Mouse (Mus musculus): ENCODE results near the gene Nutf2. TPM values are rescaled to one million over a fixed set of nuclear protein-coding genes. Genes with fewer than 3 reads are reported as not detected.
A peak's percentile ranks its signal among the peaks of the same experiment; 100 is the strongest.

The Nutf2 gene
- total RNA-seq, 2 experiments from 2014 or later, result 21.8 to 32.1 TPM

DNA sequence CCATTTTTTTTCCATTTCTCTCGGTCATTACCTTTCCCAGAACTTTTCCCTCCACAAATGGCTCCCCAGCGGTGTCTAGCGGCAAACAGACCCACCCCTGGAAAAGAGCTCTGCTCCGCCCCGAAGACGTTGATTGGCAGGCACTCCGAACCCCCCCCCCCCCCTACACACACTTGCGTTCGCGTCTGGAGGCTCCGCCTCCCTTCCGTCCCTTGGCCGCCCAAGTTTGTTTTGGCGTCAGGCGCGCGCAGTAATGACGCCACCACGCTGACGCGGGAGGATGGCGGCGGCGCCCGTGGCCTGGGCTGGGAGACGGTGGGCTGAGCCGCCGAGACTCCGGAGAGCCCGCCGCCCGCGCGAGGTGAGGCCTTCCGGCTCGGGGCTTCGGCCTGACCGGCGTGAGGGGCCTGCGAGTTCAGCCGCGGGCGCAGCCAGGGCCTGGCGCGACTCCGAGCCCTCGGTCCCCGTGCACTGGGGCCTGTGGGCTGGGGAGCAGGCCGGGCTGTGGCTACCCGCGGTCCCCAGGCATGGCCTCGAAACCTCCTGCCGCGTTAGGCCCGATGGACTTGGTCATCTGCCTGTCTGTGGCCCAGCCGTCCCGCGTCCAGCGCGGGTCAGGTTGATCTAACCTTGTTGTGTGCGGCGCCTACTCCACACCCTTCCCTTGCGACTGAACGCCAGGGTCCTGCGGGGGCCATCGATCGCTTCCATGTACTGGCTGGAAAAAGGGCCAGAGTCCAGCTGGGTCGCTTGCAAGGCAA is 40.0 kb downstream of the Nutf2 start, which contains the start of gene Pskh1:
Pskh1 (plus strand) TSS at position 262 of the 761 bp plus-strand sequence.
- intact Hi-C loops (cut with DNase I), result loop anchor here (1.0 kb wide), 1 partner anchor 111 kb away; the partner anchor contains the start of gene Ddx28

DNA sequence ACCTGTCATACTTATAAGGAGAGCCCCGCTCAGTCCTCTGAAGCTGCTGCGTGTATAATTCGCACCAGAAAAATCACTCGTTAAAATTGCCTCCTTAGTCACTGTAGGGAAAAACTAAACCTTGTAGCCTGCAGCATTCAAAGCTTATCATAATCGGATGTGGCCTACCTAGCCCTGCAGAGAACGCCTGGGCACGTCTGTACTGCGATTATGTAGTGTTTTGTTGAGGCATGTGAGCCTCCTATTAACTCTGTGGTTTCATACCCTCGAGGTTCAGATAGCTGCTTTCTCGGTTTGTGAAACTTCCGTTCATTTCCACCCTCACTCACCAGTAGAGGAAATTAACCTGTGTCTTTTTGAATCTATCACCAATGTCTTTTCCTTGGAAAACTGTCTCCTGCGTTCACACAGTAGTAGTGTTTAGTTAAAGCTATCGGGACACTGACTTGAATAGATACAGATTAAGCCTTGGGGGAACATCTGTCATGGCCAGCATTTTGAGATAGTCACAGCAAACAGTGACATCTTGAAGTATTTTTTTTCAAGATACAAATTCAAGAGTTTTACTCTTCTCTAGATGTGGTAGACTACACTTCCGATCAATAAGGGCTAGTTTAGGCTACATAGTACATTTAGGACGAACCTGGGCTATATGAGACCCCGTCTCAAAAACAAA is 40.7 kb downstream of the Nutf2 start:
- DNase-seq (ENCODE audit: low spot score in 2 of 2), result no peak
- intact Hi-C loops (cut with DNase I), result loop anchor here (1.0 kb wide), 1 partner anchor 110 kb away; the partner anchor contains the start of gene Ddx28

More for the DNA sequence above, 40.0 kb downstream of the Nutf2 start, which contains the start of gene Pskh1:
- peak; percentile 93 to 94 for DNase-seq (ENCODE audit: low spot score in 2 of 2)

DNA sequence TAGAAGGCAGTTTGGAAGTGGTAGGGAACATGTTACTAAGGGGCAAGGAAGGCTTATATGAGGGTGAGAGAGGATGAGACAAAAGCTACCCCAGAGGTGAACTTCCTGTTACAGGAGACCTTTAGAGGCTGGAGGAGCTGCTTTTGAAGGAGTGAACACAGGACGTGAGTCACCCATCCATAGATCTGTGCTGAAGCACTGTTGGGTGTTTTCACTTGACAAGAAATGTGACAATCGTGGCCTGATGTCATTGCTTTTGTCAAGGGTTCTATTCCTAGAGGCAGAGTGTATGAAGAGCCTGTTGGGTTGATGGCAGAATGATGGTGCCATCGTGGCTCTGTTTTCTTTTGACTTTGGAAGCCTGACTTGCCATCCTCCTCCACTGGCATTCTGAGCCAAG is 59.0 kb downstream of the Nutf2 start:
- intact Hi-C loops (cut with DNase I), result no loop called here
- DNase-seq (ENCODE audit: low spot score in 2 of 2), result peak in 1 of 2 experiments; percentile 67

GRCm38 (mm10) chr8:105925123-105925522 is 64.7 kb downstream of the Nutf2 start:
- DNase-seq (ENCODE audit: low spot score in 2 of 2), result peak in 1 of 2 experiments; percentile 85

More at GRCm38 (mm10) chr8:105925123-105925522, 64.7 kb downstream of the Nutf2 start:
- intact Hi-C loops (cut with DNase I), result no loop called here

Other genes starting within 250 kb of the Nutf2 start
- gene Ctcf, start 224.0 kb upstream of the Nutf2 start, total RNA-seq (2021), result 10 to 100 TPM; 63.7 to 68.5 TPM
- gene Agrp, start 223.2 kb upstream of the Nutf2 start, total RNA-seq (2021), result not detected
- gene Carmil2, start 174.3 kb upstream of the Nutf2 start, total RNA-seq (2021), result 10 to 100 TPM; 58.0 to 61.9 TPM
- gene Acd, start 159.5 kb upstream of the Nutf2 start, total RNA-seq (2021), result 10 to 100 TPM; 44.5 to 51.9 TPM
- gene Pard6a, start 159.4 kb upstream of the Nutf2 start, total RNA-seq (2021), result 10 to 100 TPM; 41.2 to 46.6 TPM
- under 1 TPM; 0.53 to 0.60 TPM for gene 4933405L10Rik, start 152.9 kb upstream of the Nutf2 start, total RNA-seq (2021)
- 1 to 10 TPM; 8.7 to 9.8 TPM for gene Enkd1, start 152.4 kb upstream of the Nutf2 start, total RNA-seq (2021)
- gene Gfod2, start 101.9 kb upstream of the Nutf2 start, total RNA-seq (2021), result 10 to 100 TPM; 22.0 to 25.5 TPM
- gene Ranbp10, start 33.2 kb upstream of the Nutf2 start, total RNA-seq (2021), result 10 to 100 TPM; 24.4 to 25.8 TPM
- gene Tsnaxip1, start 32.8 kb upstream of the Nutf2 start, total RNA-seq (2021), result not detected
- gene Cenpt, start 7.3 kb upstream of the Nutf2 start, total RNA-seq (2021), result 10 to 100 TPM; 14.0 to 16.6 TPM
- 10 to 100 TPM; 40.0 to 40.4 TPM for gene Thap11, start 5.4 kb upstream of the Nutf2 start, total RNA-seq (2021)
- gene Edc4, start 20.3 kb downstream of the Nutf2 start, total RNA-seq (2021), result 10 to 100 TPM; 58.1 to 62.9 TPM
- gene Nrn1l, start 33.0 kb downstream of the Nutf2 start, total RNA-seq (2021), result 1 to 10 TPM; 3.1 to 3.2 TPM
- 1 to 10 TPM; 8.1 to 8.5 TPM for gene Pskh1, start 39.9 kb downstream of the Nutf2 start, total RNA-seq (2021)
- gene Ctrl, start 73.3 kb downstream of the Nutf2 start, total RNA-seq (2021), result under 1 TPM; 0.85 to 0.96 TPM
- 10 to 100 TPM; 84.9 to 92.0 TPM for gene Psmb10, start 77.9 kb downstream of the Nutf2 start, total RNA-seq (2021)
- 10 to 100 TPM; 28.0 to 32.5 TPM for gene Lcat, start 82.8 kb downstream of the Nutf2 start, total RNA-seq (2021)
- 10 to 100 TPM; 20.0 to 23.3 TPM for gene Slc12a4, start 105.5 kb downstream of the Nutf2 start, total RNA-seq (2021)
- gene Dpep3, start 118.8 kb downstream of the Nutf2 start, total RNA-seq (2021), result not detected
- 10 to 100 TPM; 16.7 to 18.9 TPM for gene Dus2, start 130.8 kb downstream of the Nutf2 start, total RNA-seq (2021)
- not detected for gene Dpep2nb, start 145.4 kb downstream of the Nutf2 start, total RNA-seq (2021)
- gene Ddx28, start 151.3 kb downstream of the Nutf2 start, total RNA-seq (2021), result 10 to 100 TPM; 12.8 to 13.8 TPM
- gene Nfatc3, start 198.3 kb downstream of the Nutf2 start, total RNA-seq (2021), result 10 to 100 TPM in 1 of 2 experiments, 1 to 10 TPM in 1; 9.3 to 12.2 TPM